Mouse (Mus musculus): ENCODE results near the gene Naa38.

- TF ChIP-seq CTCF (IDR thresholded peaks at IDR 0.05; ENCODE audit: low read depth, low read length) (no peak), POLR2A (IDR thresholded peaks at IDR 0.05; ENCODE audit: borderline replicate concordance, low read depth, low read length) (no peak)
Measured at GRCm38 (mm10) chr11:69419813-69420553, 24.7 kb downstream of the Naa38 start.
